Comparison of ENCODE assay signal across 21 mouse cellular contexts in the genomic region with DNA sequence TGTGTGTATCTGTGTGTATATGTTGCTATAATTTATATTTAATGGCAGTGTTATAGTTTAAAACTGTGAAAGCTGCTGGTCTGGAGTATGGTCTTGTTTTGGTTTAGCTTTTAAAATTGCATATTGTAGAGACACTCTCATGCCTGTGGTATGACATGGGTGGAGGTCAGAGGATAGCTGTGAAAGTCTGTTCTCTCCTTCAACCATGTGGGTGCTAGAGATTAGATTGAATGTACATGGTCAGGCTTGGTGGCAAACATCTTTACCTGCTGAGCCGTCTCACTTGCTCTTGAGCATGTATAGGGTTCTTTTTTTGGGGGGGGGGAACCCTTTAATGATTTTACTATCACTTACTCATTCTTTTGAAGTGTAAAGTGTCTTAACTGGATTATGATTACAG. TPM values are rescaled to one million over a fixed set of nuclear protein-coding genes. Genes with fewer than 3 reads are reported as not detected.
DNase-seq lines count a peak whose midpoint lies in the region; ATAC-seq and TF ChIP-seq lines count a peak whose summit lies in the region.
"Had no signal": no experiment of that assay in that cellular context is flagged by ENCODE, and none has a peak within 500 bp of the region (broad histone marks: within the 10 kb centered on the region; RNA-seq: fewer than 3 reads in every experiment).

No protein-coding gene starts in this region.

- no peak for DNase-seq in MEL (ENCODE audit: low read depth, low spot score)
- peak; percentile 14 to 31 (median 19) for DNase-seq in liver, embryonic 14.5 days (ENCODE audit: low read depth in 3 of 3, low spot score in 3 of 3)
- DNase-seq in hindbrain, embryonic 10.5 days (ENCODE audit: low spot score), result no peak
- DNase-seq in left cerebral cortex, adult 2 months (ENCODE audit: extremely low spot score in 1 of 2, low spot score in 2 of 2), result no peak
- DNase-seq in midbrain, embryonic 11.5 days (ENCODE audit: low spot score, missing footprints), result no peak
- DNase-seq: adrenal gland, adult 8-10 months; adrenal gland, postnatal 36 days; cerebellum, adult 11-12 months; cerebellum, adult 9-10 months; cerebellum, postnatal 25 days; forebrain, postnatal 0 days; gastrocnemius, postnatal 14 days; heart, postnatal 4 days had no signal

- peak; percentile 94 for ATAC-seq in erythroblast, adult 5-6 weeks (replicated peaks; ENCODE audit: low FRiP score, poor library complexity, severe bottlenecking)
- peak; percentile 81 for ATAC-seq in liver, embryonic 14.5 days (ENCODE audit: insufficient read depth)
- ATAC-seq in megakaryocyte progenitor cell, adult 5-6 weeks (replicated peaks; ENCODE audit: poor library complexity), result peak; percentile 71
- no peak for ATAC-seq in midbrain, embryonic 11.5 days (ENCODE audit: low FRiP score)
- ATAC-seq: forebrain, embryonic 13.5 days; forebrain, postnatal 0 days; hindbrain, postnatal 0 days had no signal

- H3K79me2 ChIP-seq in MEL (ENCODE audit: control insufficient read depth, insufficient read depth, low read length, poor library complexity), result no peaks in the 10 kb centered on the region

- H3K4me1 ChIP-seq in MEL (ENCODE audit: control insufficient read depth in 1 of 2, insufficient read depth in 2 of 2, low read length in 2 of 2), result peaks cover 4 to 22% of the 10 kb centered on the region in 2 experiments; a peak in 3 of 4 replicates
- H3K4me1 ChIP-seq in liver, embryonic 14.5 days (replicated peaks; ENCODE audit: control insufficient read depth in 2 of 2, insufficient read depth in 2 of 2, low read length in 1 of 2), result peaks cover 0 to 8% of the 10 kb centered on the region in 2 experiments; a peak in 2 of 4 replicates
- H3K4me1 ChIP-seq in hindbrain, embryonic 10.5 days (replicated peaks), result no peaks in the 10 kb centered on the region
- no peaks in the 10 kb centered on the region for H3K4me1 ChIP-seq in midbrain, embryonic 11.5 days (ENCODE audit: control insufficient read depth, insufficient read depth, low read length)
- H3K4me1 ChIP-seq: embryonic facial prominence, embryonic 12.5 days; forebrain, embryonic 13.5 days; heart, embryonic 13.5 days; hindbrain, embryonic 13.5 days had no signal

- TF ChIP-seq EP300 in MEL (IDR thresholded peaks at IDR 0.05; ENCODE audit: low read depth in 1 of 2, low read length in 2 of 2), result peak; percentile 38 to 54
- peak; percentile 63 for TF ChIP-seq EP300 in liver, embryonic 14.5 days (IDR thresholded peaks at IDR 0.05; ENCODE audit: low read depth)

- no peak overlapping the region for H3K4me2 ChIP-seq in liver, embryonic 14.5 days (ENCODE audit: low read depth)
- H3K4me2 ChIP-seq in midbrain, embryonic 11.5 days, result no peak overlapping the region
- H3K4me2 ChIP-seq: embryonic facial prominence, embryonic 12.5 days; forebrain, embryonic 13.5 days; heart, embryonic 13.5 days; hindbrain, embryonic 13.5 days had no signal

- no peak for TF ChIP-seq RAD21 in MEL (IDR thresholded peaks at IDR 0.05; ENCODE audit: low read depth, low read length)

- no peak overlapping the region for H3K4me3 ChIP-seq in MEL (ENCODE audit: control insufficient read depth in 1 of 2, insufficient read depth in 1 of 2, low read depth in 2 of 2, low read length in 2 of 2)
- no peak overlapping the region for H3K4me3 ChIP-seq in liver, embryonic 14.5 days (ENCODE audit: insufficient read depth in 1 of 2, low read depth in 2 of 2, low read length in 2 of 2)
- H3K4me3 ChIP-seq in hindbrain, embryonic 10.5 days, result no peak overlapping the region
- no peak overlapping the region for H3K4me3 ChIP-seq in left cerebral cortex, adult 2 months
- H3K4me3 ChIP-seq in midbrain, embryonic 11.5 days (ENCODE audit: low read depth, low read length), result no peak overlapping the region
- H3K4me3 ChIP-seq: embryonic facial prominence, embryonic 12.5 days; forebrain, embryonic 13.5 days; heart, embryonic 13.5 days; hindbrain, embryonic 13.5 days had no signal

- 24% methylated on average over 1 of the region's 1 CpGs for WGBS in liver, embryonic 14.5 days (ENCODE audit: insufficient replicate concordance)
- 83% methylated on average over 1 of the region's 1 CpGs for WGBS in hindbrain, embryonic 10.5 days
- 80% methylated on average over 1 of the region's 1 CpGs for WGBS in midbrain, embryonic 11.5 days

- no peaks in the 10 kb centered on the region for H3K9me3 ChIP-seq in MEL (replicated peaks; ENCODE audit: insufficient read depth, low read length)
- peaks cover 3% of the 10 kb centered on the region; the same call in 1 of the 2 replicates for H3K9me3 ChIP-seq in liver, embryonic 14.5 days (ENCODE audit: control insufficient read depth, low read length)
- peaks cover 14% of the 10 kb centered on the region for H3K9me3 ChIP-seq in hindbrain, embryonic 10.5 days
- no peaks in the 10 kb centered on the region for H3K9me3 ChIP-seq in midbrain, embryonic 11.5 days (ENCODE audit: control insufficient read depth, low read length)

- TF ChIP-seq POLR2A in MEL (IDR thresholded peaks at IDR 0.05; ENCODE audit: control insufficient read depth in 1 of 2, insufficient read depth in 1 of 2, low read depth in 1 of 2, low read length in 2 of 2, poor library complexity in 1 of 2), result no peak

- no peaks in the 10 kb centered on the region for H3K27me3 ChIP-seq in MEL (ENCODE audit: control insufficient read depth in 1 of 2, insufficient read depth in 2 of 2, low read length in 2 of 2)
- H3K27me3 ChIP-seq in liver, embryonic 14.5 days (ENCODE audit: control insufficient read depth, insufficient read depth, low read length), result no peaks in the 10 kb centered on the region
- peaks cover 39% of the 10 kb centered on the region for H3K27me3 ChIP-seq in hindbrain, embryonic 10.5 days (ENCODE audit: insufficient read depth, poor library complexity, severe bottlenecking)
- H3K27me3 ChIP-seq in midbrain, embryonic 11.5 days (ENCODE audit: control insufficient read depth, insufficient read depth, low read length), result peaks cover 4% of the 10 kb centered on the region
- H3K27me3 ChIP-seq: CH12.LX; forebrain, embryonic 13.5 days had no signal

- H3K36me3 ChIP-seq in MEL (ENCODE audit: control insufficient read depth in 1 of 2, insufficient read depth in 2 of 2, low read length in 2 of 2), result peaks cover 0 to 11% of the 10 kb centered on the region in 2 experiments; a peak in 2 of 4 replicates
- H3K36me3 ChIP-seq in liver, embryonic 14.5 days (replicated peaks; ENCODE audit: control insufficient read depth, insufficient read depth, low read depth), result no peaks in the 10 kb centered on the region
- H3K36me3 ChIP-seq in hindbrain, embryonic 10.5 days, result no peaks in the 10 kb centered on the region
- no peaks in the 10 kb centered on the region for H3K36me3 ChIP-seq in midbrain, embryonic 11.5 days (ENCODE audit: control insufficient read depth, insufficient read depth, low read length)
- H3K36me3 ChIP-seq: embryonic facial prominence, embryonic 12.5 days; heart, embryonic 13.5 days; hindbrain, embryonic 13.5 days had no signal

- no peak overlapping the region for H3K27ac ChIP-seq in MEL (ENCODE audit: control insufficient read depth, low read depth, low read length)
- no peak overlapping the region for H3K27ac ChIP-seq in liver, embryonic 14.5 days
- H3K27ac ChIP-seq in hindbrain, embryonic 10.5 days, result no peak overlapping the region
- no peak overlapping the region for H3K27ac ChIP-seq in left cerebral cortex, adult 2 months
- H3K27ac ChIP-seq in midbrain, embryonic 11.5 days (ENCODE audit: low read depth, low read length), result no peak overlapping the region
- H3K27ac ChIP-seq: embryonic facial prominence, embryonic 12.5 days; forebrain, embryonic 13.5 days; heart, embryonic 13.5 days; hindbrain, embryonic 13.5 days; hindbrain, postnatal 0 days had no signal

- intact Hi-C loops in left cerebral cortex, adult 2 months (cut with DNase I), result no loop called here

- TF ChIP-seq CTCF in MEL (IDR thresholded peaks at IDR 0.05 in 2 of 3, conservative IDR thresholded peaks at IDR 0.05 in 1 of 3; ENCODE audit: control insufficient read depth in 1 of 3, insufficient read depth in 1 of 3, low read depth in 2 of 3, low read length in 3 of 3, poor library complexity in 1 of 3, severe bottlenecking in 1 of 3), result no peak
- no peak for TF ChIP-seq CTCF in liver, embryonic 14.5 days (IDR thresholded peaks at IDR 0.05; ENCODE audit: low read depth)
- no peak for TF ChIP-seq CTCF in left cerebral cortex, adult 2 months (IDR thresholded peaks at IDR 0.05)

- H3K9ac ChIP-seq in MEL (ENCODE audit: control insufficient read depth, low read depth, low read length, poor library complexity, severe bottlenecking), result no peak overlapping the region
- H3K9ac ChIP-seq in liver, embryonic 14.5 days (replicated peaks), result no peak overlapping the region
- no peak overlapping the region for H3K9ac ChIP-seq in midbrain, embryonic 11.5 days (ENCODE audit: low read length)
- H3K9ac ChIP-seq: embryonic facial prominence, embryonic 12.5 days; forebrain, embryonic 13.5 days; forebrain, postnatal 0 days; heart, embryonic 13.5 days; hindbrain, embryonic 13.5 days had no signal

TF ChIP-seq in MEL, 35 proteins besides CTCF, POLR2A, EP300 and RAD21:
- TF ChIP-seq KAT2A (conservative IDR thresholded peaks at IDR 0.05; ENCODE audit: low read depth, low read length) (no peak), HCFC1 (IDR thresholded peaks at IDR 0.05; ENCODE audit: low read depth, low read length) (no peak), ETS1 (IDR thresholded peaks at IDR 0.05; ENCODE audit: low read depth, low read length) (no peak), BHLHE40 (IDR thresholded peaks at IDR 0.05; ENCODE audit: borderline replicate concordance, low read depth, low read length) (peak; percentile 6; the same call in 1 of the 2 replicates)

RNA-seq across cellular contexts. Expression of a gene that starts 23.9 kb away (rescaled TPM):
- total RNA-seq in MEL (2012; rRNA removed), result 0.13 and 0.31 TPM in 2 replicates
- polyA plus RNA-seq in MEL (2012; ENCODE audit: insufficient read depth in 1 of 2, insufficient read length in 2 of 2, low read depth in 1 of 2, low replicate concordance in 2 of 2, missing spikeins in 1 of 2), result under 1 TPM in 1 of 2 experiments, not detected in 1; 0.11 TPM
- not detected in 2 replicates for total RNA-seq in erythroblast, adult 5-6 weeks (2015; ENCODE audit: low replicate concordance)
- total RNA-seq in erythroblast, adult 5-6 weeks (2017; ENCODE audit: low replicate concordance), result 0.09 and 0.28 TPM in 2 replicates
- polyA plus RNA-seq in liver, embryonic 14.5 days (2012; rRNA removed), result 0.02 TPM in 2 replicates
- polyA plus RNA-seq in liver, embryonic 14.5 days (2014; fragmentation: Nextera tagmentation; extraction: Ambion mirVana), result not detected in 2 replicates
- not detected in 2 replicates for total RNA-seq in megakaryocyte progenitor cell, adult 5-6 weeks (2015)
- total RNA-seq in megakaryocyte progenitor cell, adult 5-6 weeks (2017), result not detected in 2 replicates
- 0.09 and 0.12 TPM in 2 replicates for polyA plus RNA-seq in hindbrain, embryonic 10.5 days (2016; fragmentation: Nextera tagmentation; extraction: Ambion mirVana)
- under 1 TPM; 0.23 to 0.66 TPM for total RNA-seq in left cerebral cortex, adult 2 months (2021)
- polyA plus RNA-seq in midbrain, embryonic 11.5 days (2014; fragmentation: Nextera tagmentation; extraction: Ambion mirVana), result 0.04 and 0.14 TPM in 2 replicates
- polyA plus RNA-seq: forebrain, embryonic 13.5 days had no signal

Comparison
In these comparisons a context has a peak if more than half of its experiments do, and no peak if none do; other contexts are left out.
1. DNase-seq: peak in liver, embryonic 14.5 days (3 of 3); none in MEL (single experiment), hindbrain, embryonic 10.5 days (single experiment), left cerebral cortex, adult 2 months (0 of 2) and midbrain, embryonic 11.5 days (single experiment).